Mouse (Mus musculus) hindbrain, postnatal 0 days (tissue): ENCODE data around the gene Kif26b. TPM values are rescaled to one million over a fixed set of nuclear protein-coding genes. Genes with fewer than 3 reads are reported as not detected.

Experiments used
- ATAC-seq: fragments of 200-750 bp; cut with Nextera tagmentation; 2 replicates; pipeline ENCODE4 v1.8.0; 2017; ENCODE audit warnings: mild to moderate bottlenecking, moderate TSS enrichment, moderate library complexity
- DNase-seq: peaks from one replicate; pipeline ENCODE4 v3.0.0-alpha.2; 2015; ENCODE audit warnings: low spot score
- H3K27ac ChIP-seq: fragments of 300-500 bp; sonication (generic); 2 replicates; pipeline ENCODE4 v1.5.1; 2014; ENCODE audit warnings: mild to moderate bottlenecking
- H3K27me3 ChIP-seq: fragments of 300-500 bp; sonication (generic); 2 replicates; pipeline ENCODE4 v1.6.1; 2014; ENCODE audit warnings: low read length, mixed read lengths; ENCODE audit not compliant: insufficient read depth
- H3K36me3 ChIP-seq: fragments of 300-500 bp; sonication (generic); 2 replicates; pipeline ENCODE4 v1.6.1; 2014; ENCODE audit warnings: low read length, mixed read lengths; ENCODE audit not compliant: insufficient read depth
- H3K4me1 ChIP-seq: fragments of 300-500 bp; sonication (generic); 2 replicates; pipeline ENCODE4 v1.6.1; 2014; ENCODE audit warnings: antibody characterized with exemption, low read length, mixed read lengths; ENCODE audit not compliant: insufficient read depth
- H3K4me2 ChIP-seq: fragments of 300-500 bp; sonication (generic); 2 replicates; pipeline ENCODE4 v1.6.1; 2014; ENCODE audit warnings: low read depth, mild to moderate bottlenecking, low read length, moderate library complexity, mixed read lengths
- H3K4me3 ChIP-seq: fragments of 300-500 bp; sonication (generic); 2 replicates; pipeline ENCODE4 v1.5.1; 2014; ENCODE audit warnings: low read length
- H3K9ac ChIP-seq: fragments of 300-500 bp; sonication (generic); replicated peaks from 2 replicates; pipeline ENCODE4 v1.6.1; 2014; ENCODE audit warnings: mild to moderate bottlenecking, low read length, moderate library complexity, mixed read lengths
- H3K9me3 ChIP-seq: fragments of 300-500 bp; sonication (generic); 2 replicates; pipeline ENCODE4 v1.6.1; 2016; ENCODE audit warnings: low read length, mixed read lengths
- CTCF ChIP-seq: IDR thresholded peaks from 2 replicates; pipeline ENCODE4 v1.5.1; 2016; ENCODE audit warnings: antibody characterized with exemption, control low read depth, low read depth
- WGBS: fragments of 180-500 bp; shearing (Covaris S2); extraction: QIAGEN DNeasy Blood & Tissue Kit; methylation state at CpG from one replicate; pipeline ENCODE4 v1.1.7; 2014; 5-methylcytosine and 5-hydroxymethylcytosine counted together
- polyA plus RNA-seq: library from polyadenylated mRNA; unstranded; fragments of >200 nt; fragmentation: Nextera tagmentation; extraction: Ambion mirVana; gene quantifications from 2 replicates; pipeline ENCODE4 v1.2.1, GENCODE M21; 2015
- total RNA-seq: library from RNA; depleted of rRNA; stranded (reverse); fragments of >200 nt; gene quantifications from 2 replicates; pipeline ENCODE4 v1.2.3, GENCODE M21; 2014

Gene Kif26b
- total and polyA plus RNA-seq, 2 experiments from 2014 or later: 5.8 to 59.7 TPM

GRCm38 (mm10) chr1:178585366-178586020 is 56.6 kb downstream of the Kif26b start:
- H3K9me3 ChIP-seq: no peaks in the 10 kb centered on the region
- H3K9ac ChIP-seq: no peak overlapping the region
- H3K27ac ChIP-seq: no peak overlapping the region
- ATAC-seq (no peak), DNase-seq (no peak)
- H3K4me1 ChIP-seq: no peaks in the 10 kb centered on the region
- no peaks in the 10 kb centered on the region for H3K36me3 ChIP-seq
- no peaks in the 10 kb centered on the region for H3K27me3 ChIP-seq
- WGBS: 56% methylated on average over 5 of the region's 5 CpGs
- H3K4me2 ChIP-seq: no peak overlapping the region
- no peak overlapping the region for H3K4me3 ChIP-seq
- no peak for TF ChIP-seq CTCF

DNA sequence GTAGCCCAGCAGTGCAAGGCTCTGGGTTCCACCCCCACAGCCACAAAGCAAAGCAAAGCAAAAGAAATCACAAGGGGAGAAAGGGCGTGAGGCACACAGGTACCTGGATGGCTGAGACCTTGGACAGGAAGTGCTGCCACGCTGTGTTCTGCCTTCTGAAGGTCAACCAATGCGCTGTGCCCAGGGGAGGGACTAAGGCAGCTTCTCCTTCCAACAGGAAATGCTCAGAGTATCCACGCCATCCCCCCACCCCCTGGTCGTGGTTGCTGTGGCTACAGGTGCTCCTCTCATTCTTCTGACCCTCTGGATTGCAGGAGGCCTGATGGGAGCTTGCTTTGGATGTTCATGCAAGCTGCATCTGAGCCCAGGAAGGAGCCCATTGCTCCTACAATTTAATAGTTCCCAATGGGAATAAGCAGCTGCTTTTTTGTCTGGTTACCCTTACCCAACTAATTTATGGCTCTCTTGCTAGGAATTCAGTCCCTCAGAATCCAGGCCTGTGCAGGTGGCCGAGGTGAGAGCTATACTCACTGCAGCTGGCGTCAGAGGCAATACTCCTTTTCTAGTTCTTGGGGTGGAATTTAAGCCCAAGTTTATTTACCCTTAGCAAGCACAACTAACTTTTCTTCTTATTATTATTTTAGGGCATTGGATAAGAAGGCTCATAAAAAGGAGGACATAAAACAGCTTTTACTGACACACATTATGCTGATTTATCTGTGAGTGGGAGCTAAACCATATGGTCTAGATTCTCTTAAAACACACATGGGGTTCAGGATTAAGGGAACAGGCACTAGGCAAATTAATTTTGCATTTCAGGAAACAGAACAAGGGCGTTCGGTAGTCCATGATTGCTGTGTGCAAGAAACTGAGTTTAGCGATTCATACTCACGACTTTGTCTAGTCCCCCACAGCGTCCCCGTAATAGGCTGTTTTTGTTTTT is 61.6 kb downstream of the Kif26b start:
- H3K4me1 ChIP-seq: no peaks in the 10 kb centered on the region
- no peaks in the 10 kb centered on the region for H3K36me3 ChIP-seq
- H3K27me3 ChIP-seq: no peaks in the 10 kb centered on the region
- DNase-seq: no peak
- no peak overlapping the region for H3K9ac ChIP-seq
- no peak overlapping the region for H3K4me3 ChIP-seq
- 80% methylated on average over 13 of the region's 13 CpGs for WGBS
- H3K4me2 ChIP-seq: no peak overlapping the region
- TF ChIP-seq CTCF: no peak
- H3K9me3 ChIP-seq: no peaks in the 10 kb centered on the region
- peak; percentile 56; the same call in 1 of the 2 replicates for ATAC-seq
- no peak overlapping the region for H3K27ac ChIP-seq

- H3K27me3 ChIP-seq: no peaks in the 10 kb centered on the region
- no peaks in the 10 kb centered on the region for H3K4me1 ChIP-seq
- TF ChIP-seq CTCF: no peak
- no peak overlapping the region for H3K4me2 ChIP-seq
- DNase-seq (no peak), ATAC-seq (no peak)
- H3K27ac ChIP-seq: no peak overlapping the region
- 93% methylated on average over 3 of the region's 3 CpGs for whole genome bisulfite sequencing
- H3K4me3 ChIP-seq: no peak overlapping the region
- no peak overlapping the region for H3K9ac ChIP-seq
- H3K36me3 ChIP-seq: no peaks in the 10 kb centered on the region; the same call in 1 of the 2 replicates
- H3K9me3 ChIP-seq: no peaks in the 10 kb centered on the region
These were observed 68.2 kb downstream of the Kif26b start for GRCm38 (mm10) chr1:178597113-178597512.

DNA sequence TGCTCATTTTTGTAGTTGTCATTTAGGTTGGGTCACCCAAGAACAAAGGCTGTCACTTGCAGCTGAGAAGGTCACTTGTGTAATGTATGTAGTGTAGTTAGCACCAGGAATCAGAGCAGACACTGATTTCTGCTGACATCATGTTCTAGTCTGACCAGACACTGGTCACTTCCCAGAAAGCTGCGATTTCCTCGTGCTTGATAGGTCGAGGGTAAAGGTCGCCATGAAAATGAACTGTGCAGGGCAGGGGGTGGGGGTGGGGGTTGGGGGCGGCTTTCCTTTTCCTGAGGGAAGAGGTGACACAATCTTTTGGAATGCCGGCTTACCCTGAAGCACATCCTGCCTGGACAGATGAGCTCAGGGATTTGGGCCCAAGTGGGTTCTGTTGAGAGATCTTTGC is 68.8 kb downstream of the Kif26b start:
- H3K27me3 ChIP-seq: no peaks in the 10 kb centered on the region
- 72% methylated on average over 6 of the region's 6 CpGs for WGBS
- DNase-seq (no peak), ATAC-seq (no peak)
- no peak for TF ChIP-seq CTCF
- no peak overlapping the region for H3K9ac ChIP-seq
- H3K27ac ChIP-seq: no peak overlapping the region
- H3K36me3 ChIP-seq: no peaks in the 10 kb centered on the region; the same call in 1 of the 2 replicates
- no peaks in the 10 kb centered on the region for H3K4me1 ChIP-seq
- H3K4me2 ChIP-seq: no peak overlapping the region
- H3K9me3 ChIP-seq: no peaks in the 10 kb centered on the region
- H3K4me3 ChIP-seq: no peak overlapping the region

- no peak overlapping the region for H3K27ac ChIP-seq
- H3K9ac ChIP-seq: no peak overlapping the region
- no peaks in the 10 kb centered on the region; the same call in 1 of the 2 replicates for H3K36me3 ChIP-seq
- DNase-seq: no peak
- H3K27me3 ChIP-seq: no peaks in the 10 kb centered on the region
- no peaks in the 10 kb centered on the region for H3K9me3 ChIP-seq
- no peak overlapping the region for H3K4me2 ChIP-seq
- WGBS: 74% methylated on average over 15 of the region's 15 CpGs
- H3K4me3 ChIP-seq: no peak overlapping the region
- H3K4me1 ChIP-seq: no peaks in the 10 kb centered on the region
- no peak for TF ChIP-seq CTCF
- ATAC-seq: peak; percentile 27; the same call in 1 of the 2 replicates
These were observed 72.1 kb downstream of the Kif26b start for GRCm38 (mm10) chr1:178600851-178601569.

DNA sequence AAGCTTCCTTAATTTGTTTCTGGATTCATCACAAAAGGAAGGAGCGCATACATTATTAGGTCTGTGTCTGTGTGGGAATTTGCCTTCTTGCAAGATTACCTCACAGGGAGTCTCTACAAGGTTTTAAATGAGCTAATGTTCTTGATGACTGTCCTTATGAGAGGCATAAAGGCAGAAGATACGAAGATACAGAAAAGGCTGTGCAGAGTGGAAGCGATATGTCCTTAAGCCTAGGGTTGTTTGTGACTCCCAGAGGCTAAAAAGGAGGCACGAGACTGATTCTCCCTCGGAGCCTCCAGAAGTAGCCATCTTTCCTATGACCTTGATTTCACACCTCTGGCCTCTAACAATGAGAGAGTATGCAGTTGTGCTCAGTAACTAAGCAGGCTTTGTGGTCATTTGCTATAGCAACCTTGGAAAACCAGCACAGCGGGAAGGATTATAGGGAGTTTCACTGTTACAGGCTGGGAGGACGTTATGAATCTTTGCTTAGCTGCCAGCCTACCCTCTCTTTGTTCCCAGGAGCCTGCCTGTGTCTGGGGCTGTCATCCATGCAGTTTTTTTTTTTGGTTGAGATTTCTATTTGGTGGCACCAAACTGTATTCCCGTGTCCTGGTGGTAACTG is 80.3 kb downstream of the Kif26b start:
- ATAC-seq: no peak
- H3K4me1 ChIP-seq: peaks cover 4% of the 10 kb centered on the region; the same call in 1 of the 2 replicates
- no peak for DNase-seq
- no peak for TF ChIP-seq CTCF
- H3K9ac ChIP-seq: no peak overlapping the region
- no peaks in the 10 kb centered on the region for H3K36me3 ChIP-seq
- no peak overlapping the region for H3K27ac ChIP-seq
- WGBS: 30% methylated on average over 8 of the region's 8 CpGs
- no peaks in the 10 kb centered on the region for H3K27me3 ChIP-seq
- H3K9me3 ChIP-seq: no peaks in the 10 kb centered on the region
- H3K4me2 ChIP-seq: no peak overlapping the region
- H3K4me3 ChIP-seq: no peak overlapping the region
